Mouse (Mus musculus) megakaryocyte, embryonic 14.5 days (primary cell): ENCODE measurements around the gene Cacng4. TPM values are rescaled to one million over a fixed set of nuclear protein-coding genes. Genes with fewer than 3 reads are reported as not detected.

Experiments used
- H3K27me3 ChIP-seq: replicated peaks from 2 replicates; pipeline ENCODE3; 2012; ENCODE audit warnings: inconsistent platforms
- H3K36me3 ChIP-seq: replicated peaks from 2 replicates; pipeline ENCODE3; 2012; ENCODE audit warnings: low read length, inconsistent platforms, mixed read lengths
- H3K4me1 ChIP-seq: 2 replicates; pipeline ENCODE4 v1.6.1; 2012; ENCODE audit warnings: inconsistent platforms
- H3K4me3 ChIP-seq: replicated peaks from 2 replicates; pipeline ENCODE3; 2012; ENCODE audit warnings: moderate library complexity, mild to moderate bottlenecking, inconsistent platforms
- H3K9me3 ChIP-seq: 2 replicates; pipeline ENCODE4 v1.6.1; 2012; ENCODE audit warnings: inconsistent platforms
- FLI1 ChIP-seq: IDR thresholded peaks from 2 replicates; pipeline ENCODE4 v1.6.1; 2012; ENCODE audit warnings: low read length, inconsistent platforms, mixed read lengths
- GATA1 ChIP-seq: IDR thresholded peaks from 3 replicates; pipeline ENCODE4 v1.6.1; 2012; ENCODE audit warnings: mixed read lengths, low read length, inconsistent platforms, borderline replicate concordance
- polyA plus RNA-seq: library from polyadenylated mRNA; stranded (reverse); fragments of >175 nt; gene quantifications from 2 replicates; pipeline ENCODE4 v1.2.3, GENCODE M21; 2012; ENCODE audit warnings: low replicate concordance; ENCODE audit not compliant: insufficient read depth

The Cacng4 gene
- 0.09 TPM in 1 of 2 replicates, not detected in the other for polyA plus RNA-seq

DNA sequence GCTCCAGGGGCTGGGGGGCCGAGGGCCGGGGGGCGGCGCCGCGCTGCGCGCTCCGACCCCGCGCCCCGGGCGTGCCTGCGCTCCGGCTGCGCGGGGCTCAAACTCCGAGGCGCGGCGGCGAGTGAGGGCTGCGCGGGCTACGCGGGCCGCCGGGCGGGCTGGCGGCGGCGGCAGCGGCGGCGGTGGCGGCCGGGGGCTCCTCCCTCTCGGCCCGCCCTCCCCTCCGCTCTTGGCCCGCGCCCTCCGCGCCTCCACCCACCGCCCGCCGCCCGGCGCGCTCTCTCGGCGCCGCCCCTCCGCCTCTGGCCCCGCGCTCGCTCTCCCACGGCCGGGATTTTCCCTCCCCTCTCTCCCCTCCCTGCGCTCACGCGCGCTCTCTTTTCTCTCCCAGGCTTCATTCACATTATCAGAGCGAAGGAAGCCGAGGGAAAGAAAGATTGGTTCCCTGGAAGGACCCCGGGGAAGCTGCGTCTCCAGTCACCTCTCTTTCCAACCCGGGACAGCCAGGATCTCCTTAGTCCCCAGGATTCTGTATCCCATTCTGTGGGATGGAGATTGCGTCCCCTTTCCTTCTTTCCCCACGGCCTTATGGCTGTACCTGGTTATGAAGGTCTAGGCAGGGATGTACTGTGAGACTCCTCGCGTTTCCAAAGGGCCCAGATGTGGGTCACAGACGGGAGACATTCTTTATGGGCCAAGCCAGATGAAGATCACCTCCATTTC is at the start of gene Cacng4:
Gene Cacng4 (minus strand): TSS at position 11 of the 723 bp plus-strand sequence.
- H3K4me3 ChIP-seq = peak within 1 kb of the TSS; percentile 84
- peaks cover 99% of the 10 kb centered on the region for H3K27me3 ChIP-seq
- no peaks in the 10 kb centered on the region for H3K9me3 ChIP-seq
- TF ChIP-seq GATA1 = no peak
- no peak for TF ChIP-seq FLI1
- peaks cover 15% of the 10 kb centered on the region for H3K4me1 ChIP-seq
- H3K36me3 ChIP-seq = no peaks in the 10 kb centered on the region

DNA sequence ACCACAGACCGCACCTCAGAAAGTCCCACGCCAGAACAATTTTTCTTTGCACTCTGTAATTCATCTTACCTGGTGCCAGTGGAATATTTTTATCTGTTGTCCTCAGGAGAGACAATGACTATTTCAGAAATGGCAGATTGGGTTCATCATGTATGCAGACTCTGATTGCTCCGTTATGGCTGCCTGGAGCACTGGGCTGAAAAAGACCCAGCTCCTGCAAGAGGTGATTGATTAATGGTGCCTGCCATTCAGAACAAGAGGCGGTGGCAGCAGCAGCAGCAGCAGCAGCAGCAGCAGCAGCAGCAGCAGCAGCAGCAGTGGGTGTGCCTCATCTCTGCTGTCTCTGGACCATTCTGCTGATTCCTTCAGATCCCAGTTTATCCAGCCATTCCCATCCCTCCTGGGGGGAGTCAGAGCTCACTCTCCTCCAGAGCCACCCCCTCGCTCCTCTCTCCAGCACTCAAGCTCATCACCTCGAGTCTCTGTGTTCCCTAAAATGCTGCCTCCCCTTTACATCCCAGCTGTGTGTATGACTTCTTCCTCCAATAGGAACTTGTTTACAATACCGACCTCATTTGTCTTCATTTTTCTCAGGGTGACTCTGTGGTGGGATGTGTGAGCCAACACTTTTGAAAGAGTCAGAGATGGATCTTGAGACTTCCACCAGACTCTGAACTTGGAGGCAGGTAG is 39.1 kb upstream of the Cacng4 start:
- peaks cover 22% of the 10 kb centered on the region for H3K27me3 ChIP-seq
- TF ChIP-seq FLI1 = no peak
- no peak for TF ChIP-seq GATA1

DNA sequence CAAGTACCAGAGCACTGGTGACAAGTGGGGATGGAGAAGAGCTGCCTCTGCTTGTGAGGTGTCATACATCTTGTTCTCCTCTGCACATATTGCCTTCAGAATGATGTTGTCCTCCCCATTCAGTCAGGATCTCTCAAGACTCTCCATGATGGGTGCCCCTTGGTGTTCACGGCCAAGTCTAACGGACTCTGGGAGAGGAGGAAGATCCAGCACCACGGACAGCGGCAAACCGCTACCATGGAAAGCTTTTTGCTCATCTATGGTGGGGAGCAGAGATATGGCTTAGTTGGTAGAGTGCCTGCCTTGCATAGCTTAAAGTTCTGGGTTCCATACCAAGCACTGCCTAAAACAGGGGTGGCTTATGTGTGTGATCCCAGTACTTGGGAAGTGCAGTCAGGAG is 22.8 kb upstream of the Cacng4 start:
- Histone ChIP-seq H3K36me3 (no peaks in the 10 kb centered on the region), H3K27me3 (peaks cover 49% of the 10 kb centered on the region), H3K9me3 (peaks cover 33% of the 10 kb centered on the region), H3K4me1 (no peaks in the 10 kb centered on the region), H3K4me3 (no peak overlapping the region)
- TF ChIP-seq FLI1 (no peak), GATA1 (no peak)

More for the DNA sequence above, 39.1 kb upstream of the Cacng4 start:
- H3K9me3 ChIP-seq = peaks cover 6% of the 10 kb centered on the region; the same call in 1 of the 2 replicates
- H3K4me3 ChIP-seq = no peak overlapping the region
- no peaks in the 10 kb centered on the region for H3K4me1 ChIP-seq
- H3K36me3 ChIP-seq = no peaks in the 10 kb centered on the region

DNA sequence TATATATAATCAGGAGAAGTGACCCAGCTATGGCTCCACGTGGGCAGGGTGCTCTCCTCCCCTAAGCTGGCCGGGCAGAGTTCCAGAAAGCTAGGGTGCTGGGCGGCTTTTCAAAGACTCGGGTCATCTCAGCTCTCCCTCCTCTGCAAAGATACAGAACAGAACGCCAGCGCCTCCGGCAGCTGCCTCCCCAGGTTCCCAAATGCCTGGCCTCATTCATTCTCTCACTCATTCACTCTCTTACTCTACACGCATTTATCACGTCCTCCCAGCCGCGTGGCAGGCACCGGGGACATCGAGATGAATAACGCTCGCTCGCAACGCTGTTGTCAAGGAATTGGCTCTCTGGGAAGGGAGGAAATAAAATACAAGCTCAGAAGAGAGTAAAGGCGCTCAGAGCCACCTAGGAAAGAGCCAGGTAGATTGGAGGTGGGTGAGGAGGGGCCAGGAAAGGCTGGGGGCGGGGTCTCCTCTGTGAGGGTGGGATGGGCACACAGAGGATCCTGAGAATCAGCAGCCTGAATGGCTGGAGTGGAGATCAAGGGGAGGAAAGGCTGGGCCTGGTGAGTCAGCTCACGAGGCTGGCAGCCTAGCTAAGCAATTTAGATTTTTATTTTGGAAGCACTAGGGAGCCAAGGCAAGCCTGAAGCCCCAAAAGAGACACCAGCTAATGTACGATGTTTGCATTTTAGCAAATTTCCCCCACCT is 18.7 kb upstream of the Cacng4 start:
- Histone ChIP-seq H3K4me1 (no peaks in the 10 kb centered on the region), H3K4me3 (no peak overlapping the region), H3K9me3 (peaks cover 23% of the 10 kb centered on the region), H3K36me3 (no peaks in the 10 kb centered on the region), H3K27me3 (peaks cover 75% of the 10 kb centered on the region)
- no peak for TF ChIP-seq GATA1
- TF ChIP-seq FLI1 = no peak

DNA sequence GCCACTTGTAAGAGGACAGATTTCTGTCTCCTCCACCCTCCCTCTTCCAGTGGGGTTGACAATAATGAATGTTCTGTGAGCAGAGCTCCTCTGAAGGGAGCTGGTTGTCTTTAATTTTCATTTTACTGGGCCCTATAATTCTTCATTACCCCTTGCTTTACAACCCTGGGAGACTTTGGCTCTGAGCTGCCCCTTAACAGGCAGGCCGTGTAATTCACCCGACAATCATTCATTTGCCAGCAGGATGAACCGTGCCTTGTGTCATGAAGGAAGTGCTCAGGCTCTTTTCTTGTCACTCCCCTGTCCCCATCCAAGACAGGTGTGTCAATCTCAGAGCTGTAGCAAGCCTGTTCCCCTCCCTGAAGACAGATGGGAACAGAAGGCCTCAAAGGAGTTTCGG is 18.1 kb upstream of the Cacng4 start:
- TF ChIP-seq GATA1 = no peak
- no peak for TF ChIP-seq FLI1
- Histone ChIP-seq H3K36me3 (no peaks in the 10 kb centered on the region), H3K9me3 (peaks cover 17% of the 10 kb centered on the region), H3K27me3 (peaks cover 80% of the 10 kb centered on the region), H3K4me1 (no peaks in the 10 kb centered on the region), H3K4me3 (no peak overlapping the region)

DNA sequence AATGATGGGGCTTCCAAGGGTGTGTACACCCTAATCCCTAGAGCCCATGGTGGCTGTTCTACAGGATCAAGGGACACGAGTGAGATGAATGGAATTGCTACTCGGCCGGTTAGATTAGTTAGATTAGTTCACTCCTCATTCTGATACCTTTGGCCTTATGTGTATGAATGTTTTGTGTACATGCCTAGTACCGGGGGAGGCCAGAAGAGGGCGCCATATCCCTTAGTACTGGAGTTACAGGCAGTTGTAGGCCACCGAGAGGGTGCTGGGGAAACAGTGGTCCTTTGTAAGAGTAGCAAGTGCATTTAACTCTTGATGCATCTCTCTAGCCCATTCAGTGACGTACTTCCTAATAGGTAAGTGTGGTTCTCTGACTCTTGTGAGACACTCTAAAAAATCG is 14.2 kb upstream of the Cacng4 start:
- no peak overlapping the region for H3K4me3 ChIP-seq
- no peaks in the 10 kb centered on the region for H3K36me3 ChIP-seq
- peaks cover 3% of the 10 kb centered on the region; the same call in 1 of the 2 replicates for H3K9me3 ChIP-seq
- no peaks in the 10 kb centered on the region for H3K4me1 ChIP-seq
- H3K27me3 ChIP-seq = peaks cover 71% of the 10 kb centered on the region
- TF ChIP-seq FLI1 (no peak), GATA1 (no peak)

DNA sequence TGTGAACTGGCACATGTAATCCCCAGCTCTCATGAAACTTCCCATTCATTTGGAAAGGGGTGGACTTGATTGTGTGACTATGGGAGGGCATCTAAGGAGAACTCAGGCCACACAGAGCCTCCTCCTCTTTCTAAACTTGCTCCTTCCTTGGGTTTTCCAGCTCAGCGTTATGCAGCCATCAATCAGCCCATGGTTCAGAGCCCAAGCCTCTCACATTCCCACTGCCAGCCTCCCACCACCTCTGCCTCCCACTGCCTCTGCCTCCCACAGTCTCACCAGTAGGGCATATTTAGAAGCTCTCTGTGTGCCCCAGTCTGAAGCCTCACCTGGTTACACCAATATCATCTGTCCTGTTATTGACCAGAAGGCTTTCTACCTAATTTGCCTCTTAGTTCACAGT is 11.7 kb upstream of the Cacng4 start:
- Histone ChIP-seq H3K36me3 (no peaks in the 10 kb centered on the region), H3K9me3 (peaks cover 3% of the 10 kb centered on the region; the same call in 1 of the 2 replicates), H3K27me3 (peaks cover 70% of the 10 kb centered on the region), H3K4me1 (no peaks in the 10 kb centered on the region), H3K4me3 (no peak overlapping the region)
- TF ChIP-seq GATA1 (no peak), FLI1 (no peak)

- no peaks in the 10 kb centered on the region for H3K36me3 ChIP-seq
- H3K4me3 ChIP-seq = no peak overlapping the region
- H3K4me1 ChIP-seq = no peaks in the 10 kb centered on the region
- no peak for TF ChIP-seq FLI1
- no peak for TF ChIP-seq GATA1
- no peaks in the 10 kb centered on the region for H3K9me3 ChIP-seq
- peaks cover 80% of the 10 kb centered on the region for H3K27me3 ChIP-seq
Observed at GRCm38 (mm10) chr11:107801946-107802345, 7.6 kb upstream of the Cacng4 start.

GRCm38 (mm10) chr11:107799331-107799730 is 5.0 kb upstream of the Cacng4 start:
- H3K27me3 ChIP-seq = peaks cover 97% of the 10 kb centered on the region
- no peak overlapping the region for H3K4me3 ChIP-seq
- H3K4me1 ChIP-seq = peaks cover under 1% of the 10 kb centered on the region; the same call in 1 of the 2 replicates
- H3K9me3 ChIP-seq = no peaks in the 10 kb centered on the region
- no peaks in the 10 kb centered on the region for H3K36me3 ChIP-seq
- TF ChIP-seq GATA1 (no peak), FLI1 (no peak)

GRCm38 (mm10) chr11:107796346-107796745 is 2.0 kb upstream of the Cacng4 start:
- no peak overlapping the region for H3K4me3 ChIP-seq
- no peaks in the 10 kb centered on the region for H3K36me3 ChIP-seq
- H3K9me3 ChIP-seq = no peaks in the 10 kb centered on the region
- peaks cover 15% of the 10 kb centered on the region for H3K4me1 ChIP-seq
- peaks cover 98% of the 10 kb centered on the region for H3K27me3 ChIP-seq
- TF ChIP-seq GATA1 (no peak), FLI1 (no peak)
